Mouse (Mus musculus): ENCODE data around the gene Hist1h4j. TPM values are rescaled to one million over a fixed set of nuclear protein-coding genes. Genes with fewer than 3 reads are reported as not detected.

Hist1h4j gene
- polyA plus RNA-seq, 1 experiment from 2014 or later = 1.8 TPM

DNA sequence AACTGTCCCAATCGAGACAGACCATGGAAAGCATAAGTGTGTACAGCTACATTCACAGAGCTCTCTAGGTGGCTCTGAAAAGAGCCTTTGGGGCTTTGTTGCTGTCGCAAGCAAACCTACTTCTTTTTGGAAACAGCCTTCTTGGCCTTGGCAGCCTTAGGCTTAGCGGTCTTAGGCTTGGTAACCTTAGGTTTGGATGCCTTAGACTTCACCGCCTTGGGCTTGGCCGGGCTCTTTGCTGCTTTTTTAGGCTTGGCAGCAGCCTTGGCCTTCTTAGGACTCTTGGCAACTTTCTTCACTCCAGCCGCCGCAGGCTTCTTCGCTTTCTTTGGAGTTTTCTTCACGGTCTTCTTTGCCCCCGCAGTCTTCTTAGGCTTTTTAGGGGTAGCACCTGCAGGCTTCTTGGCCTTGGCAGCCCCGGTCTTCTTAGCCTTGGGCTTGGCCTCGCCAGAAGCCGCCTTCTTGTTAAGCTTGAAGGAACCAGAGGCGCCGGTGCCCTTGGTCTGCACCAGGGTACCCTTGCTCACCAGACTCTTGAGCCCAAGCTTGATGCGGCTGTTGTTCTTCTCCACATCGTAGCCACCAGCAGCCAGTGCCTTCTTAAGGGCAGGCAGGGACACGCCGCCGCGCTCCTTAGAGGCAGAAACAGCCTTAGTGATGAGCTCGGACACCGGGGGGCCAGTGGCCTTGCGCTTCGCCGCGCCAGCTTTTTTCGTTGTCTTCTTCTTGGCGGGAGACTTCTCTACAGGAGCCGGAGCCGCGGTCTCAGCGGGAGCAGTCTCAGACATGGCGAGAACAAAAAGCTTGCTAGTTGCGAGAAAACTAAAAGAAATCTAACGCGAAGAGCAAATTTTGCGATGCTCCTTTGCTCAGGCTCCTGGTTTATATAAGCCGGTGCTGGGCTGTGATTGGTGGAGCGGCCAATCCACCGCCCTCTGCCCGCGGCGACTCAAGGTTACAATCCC is 45.2 kb downstream of the Hist1h4j start, which contains the start of gene Hist1h1b:
Gene Hist1h1b (minus strand): TSS at position 859 of the 965 bp plus-strand sequence.
- peak; percentile 88 for DNase-seq (ENCODE audit: low spot score)

DNA sequence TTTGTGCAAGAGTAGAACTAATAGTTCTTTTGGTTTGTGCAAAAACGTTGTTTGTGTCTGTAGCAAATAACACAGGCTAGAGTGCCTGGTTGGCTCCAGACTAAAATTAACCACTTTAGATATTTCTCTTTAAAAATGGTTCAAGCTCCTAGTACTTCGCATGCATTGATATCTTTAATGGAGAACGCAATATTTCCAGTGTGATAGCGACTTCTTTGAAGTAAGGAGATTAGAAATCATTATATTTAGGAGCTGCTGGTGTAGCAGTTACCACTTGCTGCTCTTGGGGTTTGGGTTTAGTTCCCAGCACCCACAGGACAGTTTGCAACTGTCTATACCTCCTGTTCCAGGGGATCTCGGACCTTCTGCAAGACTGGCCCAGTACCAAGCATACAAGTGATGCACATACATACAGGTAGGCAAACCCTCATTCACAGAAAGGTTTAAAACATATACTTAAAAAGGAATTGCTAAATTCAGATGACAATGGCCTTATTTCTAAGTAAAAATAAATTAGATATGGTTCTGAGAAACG is 46.2 kb downstream of the Hist1h4j start:
- DNase-seq (ENCODE audit: low spot score) = peak; percentile 5

DNA sequence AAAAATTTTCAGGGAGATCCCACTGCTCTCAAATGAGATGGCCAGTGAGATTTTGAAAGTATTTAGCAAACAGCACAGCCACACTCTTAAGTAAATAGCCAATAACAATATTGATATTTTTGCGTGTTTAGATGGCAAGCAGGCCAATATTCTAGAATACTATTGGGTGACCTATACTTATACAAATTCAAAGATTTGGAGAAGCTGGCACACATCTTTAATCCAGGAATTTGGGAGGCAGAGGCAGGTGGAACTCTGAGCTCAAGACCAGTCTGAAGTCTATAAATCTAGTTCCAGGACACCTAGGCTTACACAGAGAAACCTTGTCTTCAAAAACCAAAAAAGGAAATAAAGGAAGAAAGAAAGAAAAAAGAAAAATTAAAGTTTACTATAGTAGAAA is 46.8 kb downstream of the Hist1h4j start:
- DNase-seq (ENCODE audit: low spot score) = no peak

DNA sequence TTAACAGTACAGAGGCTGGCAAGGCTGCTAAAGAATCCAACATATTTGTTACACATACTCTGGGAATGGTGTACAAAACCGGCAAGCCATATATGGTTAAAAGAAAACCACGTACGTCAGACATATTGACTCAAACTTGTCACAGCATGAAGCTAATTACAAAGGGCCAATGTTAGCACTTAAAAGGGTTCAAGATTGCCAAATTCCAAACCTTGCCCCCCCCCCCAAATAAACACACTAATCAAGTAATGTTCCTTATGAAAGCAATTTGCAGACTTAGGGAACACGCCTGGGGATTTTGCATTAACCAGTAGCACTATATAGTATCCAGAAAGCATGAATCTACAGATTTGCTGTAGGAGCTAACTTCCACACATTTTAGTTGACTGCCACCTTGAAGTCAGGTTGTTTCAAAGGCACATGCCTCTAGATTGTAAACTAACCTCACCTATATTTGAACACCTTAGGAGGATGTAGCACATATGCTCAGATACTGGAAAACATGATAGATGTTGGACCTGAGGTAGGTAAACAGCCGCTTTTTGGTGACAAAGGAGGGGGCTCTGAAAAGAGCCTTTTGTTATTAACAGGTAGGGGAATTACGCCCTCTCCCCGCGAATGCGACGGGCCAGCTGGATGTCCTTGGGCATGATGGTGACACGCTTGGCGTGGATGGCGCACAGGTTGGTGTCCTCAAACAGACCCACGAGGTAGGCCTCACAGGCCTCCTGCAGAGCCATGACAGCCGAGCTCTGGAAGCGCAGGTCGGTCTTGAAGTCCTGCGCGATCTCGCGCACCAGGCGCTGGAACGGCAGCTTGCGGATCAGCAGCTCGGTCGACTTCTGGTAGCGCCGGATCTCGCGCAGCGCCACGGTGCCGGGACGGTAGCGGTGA is 47.7 kb downstream of the Hist1h4j start:
- DNase-seq (ENCODE audit: low spot score) = peak; percentile 66

DNA sequence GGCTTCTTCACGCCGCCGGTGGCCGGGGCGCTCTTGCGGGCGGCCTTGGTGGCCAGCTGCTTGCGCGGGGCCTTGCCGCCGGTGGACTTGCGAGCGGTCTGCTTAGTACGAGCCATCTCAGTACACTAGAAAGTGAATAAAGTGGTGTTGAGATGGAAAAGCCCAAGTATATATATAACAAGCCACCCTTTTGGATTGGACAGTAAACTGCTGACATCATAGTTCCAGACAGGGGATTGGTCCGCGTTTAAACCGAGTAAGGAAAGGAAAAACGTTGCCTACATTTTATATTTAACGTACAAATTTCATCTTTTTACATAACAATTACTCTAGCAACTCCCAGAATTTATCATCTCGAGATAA is 48.4 kb downstream of the Hist1h4j start, which contains the start of gene Hist1h3i:
Gene Hist1h3i (minus strand): TSS at position 116 of the 363 bp plus-strand sequence.
- DNase-seq (ENCODE audit: low spot score) = peak; percentile 93

DNA sequence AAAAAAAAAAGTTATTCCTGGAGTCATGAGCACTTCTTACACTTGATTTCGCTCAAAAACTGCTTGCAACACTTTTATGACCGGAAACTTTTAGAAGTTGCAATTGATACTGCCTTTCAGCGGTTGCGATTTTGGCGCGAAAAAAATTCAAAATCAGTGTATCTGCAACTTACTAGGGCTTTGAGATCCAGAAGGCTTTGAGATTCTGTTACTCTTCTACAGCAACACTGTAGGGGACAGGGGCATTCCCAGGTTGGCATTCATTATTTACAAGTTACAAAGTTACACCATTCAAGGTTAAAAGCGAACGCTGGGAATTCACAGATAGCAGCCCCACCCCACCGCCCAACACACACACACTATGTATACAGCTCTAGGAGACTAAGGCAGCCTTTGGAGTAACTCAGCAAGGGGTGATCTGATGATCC is 48.9 kb downstream of the Hist1h4j start:
- DNase-seq (ENCODE audit: low spot score) = peak; percentile 72

DNA sequence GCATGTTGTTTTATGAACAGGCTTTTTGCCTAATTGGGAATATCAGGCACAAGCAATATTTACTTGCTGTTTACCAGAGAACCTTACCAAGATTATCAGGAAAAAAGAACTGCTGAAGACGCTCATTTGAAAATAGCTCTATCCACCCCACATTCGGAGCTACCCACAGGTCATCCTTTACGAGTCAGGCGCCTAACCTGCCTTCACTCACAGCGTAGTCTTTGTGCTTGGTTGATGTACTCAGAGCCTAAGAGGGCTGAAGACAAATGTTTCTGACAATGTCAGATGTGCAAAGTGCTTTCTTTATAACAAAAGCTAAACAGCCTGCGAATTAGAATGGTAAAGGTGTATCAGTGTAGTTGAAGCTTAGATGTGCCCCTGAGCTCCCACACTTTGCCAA is 49.4 kb downstream of the Hist1h4j start:
- peak; percentile 12 for DNase-seq (ENCODE audit: low spot score)

Small RNA genes lying within 50 kb of the gene (microRNA-seq; reads per million reads assigned to microRNA genes)
- gene Gm44357 (ENCODE audit: borderline number of aligned reads) (not detected), gene Gm44367 (ENCODE audit: borderline number of aligned reads) (not detected), gene Gm44454 (ENCODE audit: borderline number of aligned reads) (not detected)

Other genes with a start within 250 kb of the Hist1h4j start
- 0.22 TPM in 2 replicates for gene AK157302, start 239.8 kb upstream of the Hist1h4j start, polyA plus RNA-seq (2015; fragmentation: Nextera tagmentation; extraction: Ambion mirVana)
- gene Gm11273, start 233.6 kb upstream of the Hist1h4j start, polyA plus RNA-seq (2015; fragmentation: Nextera tagmentation; extraction: Ambion mirVana) = 4.9 and 9.3 TPM in 2 replicates
- 3.2 and 4.4 TPM in 2 replicates for gene Zkscan8, start 203.9 kb upstream of the Hist1h4j start, polyA plus RNA-seq (2015; fragmentation: Nextera tagmentation; extraction: Ambion mirVana)
- 0.04 TPM in 1 of 2 replicates, not detected in the other for gene Olfr1366, start 192.3 kb upstream of the Hist1h4j start, polyA plus RNA-seq (2015; fragmentation: Nextera tagmentation; extraction: Ambion mirVana)
- not detected in 2 replicates for gene Olfr1535, start 175.2 kb upstream of the Hist1h4j start, polyA plus RNA-seq (2015; fragmentation: Nextera tagmentation; extraction: Ambion mirVana)
- not detected in 2 replicates for gene Olfr1364, start 153.3 kb upstream of the Hist1h4j start, polyA plus RNA-seq (2015; fragmentation: Nextera tagmentation; extraction: Ambion mirVana)
- gene Olfr1362, start 121.0 kb upstream of the Hist1h4j start, polyA plus RNA-seq (2015; fragmentation: Nextera tagmentation; extraction: Ambion mirVana) = not detected in 2 replicates
- gene Olfr11, start 92.5 kb upstream of the Hist1h4j start, polyA plus RNA-seq (2015; fragmentation: Nextera tagmentation; extraction: Ambion mirVana) = not detected in 2 replicates
- not detected in 2 replicates for gene Olfr1361, start 71.7 kb upstream of the Hist1h4j start, polyA plus RNA-seq (2015; fragmentation: Nextera tagmentation; extraction: Ambion mirVana)
- gene Olfr1360, start 57.7 kb upstream of the Hist1h4j start, polyA plus RNA-seq (2015; fragmentation: Nextera tagmentation; extraction: Ambion mirVana) = not detected in 2 replicates
- not detected in 2 replicates for gene Olfr1359, start 37.0 kb upstream of the Hist1h4j start, polyA plus RNA-seq (2015; fragmentation: Nextera tagmentation; extraction: Ambion mirVana)
- 8.9 and 16.3 TPM in 2 replicates for gene Hist1h2bl, start 18.9 kb upstream of the Hist1h4j start, polyA plus RNA-seq (2015; fragmentation: Nextera tagmentation; extraction: Ambion mirVana)
- 110 and 183 TPM in 2 replicates for gene Hist1h2ai, start 18.6 kb upstream of the Hist1h4j start, polyA plus RNA-seq (2015; fragmentation: Nextera tagmentation; extraction: Ambion mirVana)
- gene Hist1h3h, start 17.4 kb upstream of the Hist1h4j start, polyA plus RNA-seq (2015; fragmentation: Nextera tagmentation; extraction: Ambion mirVana) = 43.7 and 67.6 TPM in 2 replicates
- gene Hist1h2bm, start 13.0 kb upstream of the Hist1h4j start, polyA plus RNA-seq (2015; fragmentation: Nextera tagmentation; extraction: Ambion mirVana) = 22.0 and 29.1 TPM in 2 replicates
- 16.8 and 24.8 TPM in 2 replicates for gene Hist1h4k, start 15.4 kb downstream of the Hist1h4j start, polyA plus RNA-seq (2015; fragmentation: Nextera tagmentation; extraction: Ambion mirVana)
- gene Hist1h2ak, start 18.8 kb downstream of the Hist1h4j start, polyA plus RNA-seq (2015; fragmentation: Nextera tagmentation; extraction: Ambion mirVana) = 162 and 249 TPM in 2 replicates
- 22.7 and 35.8 TPM in 2 replicates for gene Hist1h2bn, start 19.1 kb downstream of the Hist1h4j start, polyA plus RNA-seq (2015; fragmentation: Nextera tagmentation; extraction: Ambion mirVana)
- gene Hist1h1b, start 45.6 kb downstream of the Hist1h4j start, polyA plus RNA-seq (2015; fragmentation: Nextera tagmentation; extraction: Ambion mirVana) = 71.7 and 80.7 TPM in 2 replicates
- gene Hist1h3i, start 48.3 kb downstream of the Hist1h4j start, polyA plus RNA-seq (2015; fragmentation: Nextera tagmentation; extraction: Ambion mirVana) = 392 and 414 TPM in 2 replicates
- 32.4 and 51.2 TPM in 2 replicates for gene Hist1h2an, start 52.2 kb downstream of the Hist1h4j start, polyA plus RNA-seq (2015; fragmentation: Nextera tagmentation; extraction: Ambion mirVana)
- 3.4 and 3.5 TPM in 2 replicates for gene Hist1h2bp, start 52.4 kb downstream of the Hist1h4j start, polyA plus RNA-seq (2015; fragmentation: Nextera tagmentation; extraction: Ambion mirVana)
- 63.1 and 89.0 TPM in 2 replicates for gene Hist1h2bq, start 75.1 kb downstream of the Hist1h4j start, polyA plus RNA-seq (2015; fragmentation: Nextera tagmentation; extraction: Ambion mirVana)
- gene Hist1h2ao, start 75.4 kb downstream of the Hist1h4j start, polyA plus RNA-seq (2015; fragmentation: Nextera tagmentation; extraction: Ambion mirVana) = 2.0 TPM in 1 of 2 replicates, not detected in the other
- gene Hist1h4m, start 76.7 kb downstream of the Hist1h4j start, polyA plus RNA-seq (2015; fragmentation: Nextera tagmentation; extraction: Ambion mirVana) = 1.0 TPM in 1 of 2 replicates, not detected in the other
- gene Hist1h4n, start 97.1 kb downstream of the Hist1h4j start, polyA plus RNA-seq (2015; fragmentation: Nextera tagmentation; extraction: Ambion mirVana) = 35.0 and 40.5 TPM in 2 replicates
- gene Hist1h2ap, start 98.4 kb downstream of the Hist1h4j start, polyA plus RNA-seq (2015; fragmentation: Nextera tagmentation; extraction: Ambion mirVana) = 10,793 and 11,737 TPM in 2 replicates
- gene Hist1h2br, start 98.7 kb downstream of the Hist1h4j start, polyA plus RNA-seq (2015; fragmentation: Nextera tagmentation; extraction: Ambion mirVana) = 64.8 and 86.2 TPM in 2 replicates
- 3.7 and 4.4 TPM in 2 replicates for gene Zfp184, start 210.0 kb downstream of the Hist1h4j start, polyA plus RNA-seq (2015; fragmentation: Nextera tagmentation; extraction: Ambion mirVana)
- 0.14 and 0.18 TPM in 2 replicates for gene Pom121l2, start 246.1 kb downstream of the Hist1h4j start, polyA plus RNA-seq (2015; fragmentation: Nextera tagmentation; extraction: Ambion mirVana)